Mouse (Mus musculus) kidney, adult 9 months (tissue): ENCODE measurements around the gene Gch1.

Source experiments
- DNase-seq: peaks from one replicate; pipeline ENCODE4 v3.0.0; 2022

The Gch1 gene

DNA sequence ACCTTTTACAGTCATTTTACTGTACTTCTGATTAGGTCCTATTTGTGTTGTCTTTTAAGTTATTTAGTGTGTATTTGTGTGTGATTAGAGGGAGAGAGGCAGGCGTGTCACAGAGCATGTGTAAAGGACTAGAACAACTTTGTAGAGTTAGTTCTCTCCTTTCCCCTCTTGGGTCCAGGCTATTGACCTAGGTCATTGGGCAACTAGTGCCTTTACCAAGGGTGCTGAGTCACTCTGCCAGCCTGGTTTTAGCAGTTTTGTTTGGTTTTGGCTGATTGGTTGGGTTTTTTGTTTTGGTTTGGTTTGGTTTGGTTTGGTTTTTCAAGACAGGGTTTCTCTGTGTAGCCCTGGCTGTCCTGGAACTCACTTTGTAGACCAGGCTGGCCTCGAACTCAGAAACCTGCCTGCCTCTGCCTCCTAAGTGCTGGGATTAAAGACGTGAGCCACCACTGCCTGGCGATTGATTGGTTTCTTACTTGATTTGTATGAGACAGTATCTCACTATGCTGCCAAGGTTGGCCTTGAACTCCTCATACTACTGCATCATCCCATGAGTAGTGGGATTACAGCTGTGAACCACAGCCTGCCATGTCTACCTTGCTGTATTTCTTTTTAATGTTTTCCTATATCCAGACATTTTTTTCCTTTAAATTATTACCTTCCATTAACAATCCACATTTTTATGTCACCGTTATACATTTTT lies 16.2 kb upstream of the Gch1 start:
- DNase-seq: no peak

- DNase-seq: no peak
These were observed 8.1 kb upstream of the Gch1 start for GRCm38 (mm10) chr14:47197340-47197739.

DNA sequence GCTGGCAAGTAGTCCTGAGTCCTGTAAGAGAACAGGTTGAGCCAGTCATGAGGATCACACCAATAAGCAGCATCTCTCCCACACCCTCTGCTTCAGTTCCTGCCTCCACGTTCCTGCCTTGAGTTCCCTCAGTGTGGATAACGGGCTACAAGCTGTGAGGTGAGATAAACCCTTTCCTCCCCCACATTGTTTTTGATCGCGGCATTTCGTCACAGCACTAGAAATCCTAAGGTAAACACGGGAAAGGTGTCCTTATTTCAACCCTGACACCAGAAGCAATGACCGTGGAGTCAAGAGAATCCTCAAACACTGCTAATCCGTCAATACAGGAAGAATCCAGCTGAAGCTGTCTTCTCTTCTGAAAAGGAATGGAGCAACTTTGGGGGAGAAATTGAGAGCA lies 7.5 kb upstream of the Gch1 start:
- no peak for DNase-seq

GRCm38 (mm10) chr14:47194096-47194495 lies 4.9 kb upstream of the Gch1 start:
- no peak for DNase-seq

GRCm38 (mm10) chr14:47193506-47193905 lies 4.3 kb upstream of the Gch1 start:
- no peak for DNase-seq

DNA sequence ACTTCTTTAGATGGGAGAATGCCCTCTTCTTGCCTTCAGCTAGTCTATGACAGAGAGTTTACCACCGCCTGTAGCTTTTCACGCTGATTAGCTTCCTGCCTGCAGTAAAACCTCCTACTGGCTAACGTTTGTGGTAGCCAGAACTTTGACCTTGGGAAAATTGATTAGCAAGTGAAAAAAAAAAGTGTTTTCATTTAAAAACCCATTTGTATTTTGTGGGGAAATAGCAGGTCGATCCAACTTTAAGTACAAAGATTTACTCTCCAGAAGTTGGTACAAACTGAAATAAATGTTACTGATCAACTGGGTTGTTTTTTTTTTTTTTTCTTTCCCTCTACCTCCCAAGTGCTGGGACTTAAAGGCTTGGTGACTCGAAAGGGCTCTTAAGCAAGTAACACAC lies 2.6 kb upstream of the Gch1 start:
- DNase-seq: no peak

DNA sequence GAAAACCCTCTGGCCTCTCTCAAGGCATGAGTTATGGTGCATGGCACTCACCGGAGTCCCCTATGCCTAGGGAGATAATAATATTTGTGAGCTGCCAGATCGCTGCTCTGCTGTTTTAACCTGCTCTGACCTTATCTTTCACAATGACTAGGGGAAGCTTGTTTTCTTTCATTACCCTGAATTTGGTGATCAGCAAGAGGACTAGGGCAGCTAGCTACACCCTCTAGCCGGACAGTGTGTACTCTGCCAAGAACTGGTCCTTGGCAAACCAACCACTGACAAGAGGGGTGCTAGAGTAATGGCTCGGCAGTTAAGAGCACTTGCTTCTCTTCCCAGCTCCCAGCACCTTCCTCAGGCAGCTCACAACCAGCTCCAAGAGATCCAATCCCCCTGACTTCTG lies 1.4 kb upstream of the Gch1 start:
- no peak for DNase-seq

DNA sequence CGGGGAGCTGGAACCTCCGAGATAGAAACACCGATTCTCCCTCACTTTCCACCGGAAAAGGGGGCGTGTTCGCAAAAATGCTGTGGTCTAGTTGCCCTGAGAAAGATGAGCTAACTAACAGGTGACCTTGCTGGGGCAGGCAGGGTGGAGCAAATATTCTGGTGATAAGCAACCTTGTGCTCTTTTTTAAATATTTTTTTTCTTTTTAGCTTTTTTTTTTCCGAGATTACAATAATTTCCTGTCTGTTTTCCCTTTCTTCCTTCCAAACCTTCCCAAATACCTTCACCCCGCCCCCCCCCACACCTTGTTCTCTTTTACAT lies 382 bp upstream of the Gch1 start:
- DNase-seq: no peak

DNA sequence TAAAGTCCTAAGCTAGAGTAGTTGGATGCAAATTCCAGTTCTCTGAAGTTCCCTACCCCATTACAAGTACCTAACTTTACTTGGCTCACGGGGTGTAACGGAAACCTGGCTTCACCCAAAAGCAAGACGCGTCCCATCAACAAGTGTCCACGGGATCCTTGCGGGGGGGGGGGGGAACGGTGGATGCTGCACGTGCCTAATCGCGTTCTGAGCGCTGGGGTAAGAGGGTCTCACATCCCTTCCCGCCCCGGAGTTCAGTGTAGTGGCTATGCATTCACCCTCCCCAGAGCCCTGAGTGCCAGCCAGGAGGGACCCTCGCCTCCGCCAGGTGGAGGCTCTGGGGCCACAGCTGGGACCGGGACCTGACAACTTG lies 752 bp downstream of the Gch1 start:
- DNase-seq: no peak

DNA sequence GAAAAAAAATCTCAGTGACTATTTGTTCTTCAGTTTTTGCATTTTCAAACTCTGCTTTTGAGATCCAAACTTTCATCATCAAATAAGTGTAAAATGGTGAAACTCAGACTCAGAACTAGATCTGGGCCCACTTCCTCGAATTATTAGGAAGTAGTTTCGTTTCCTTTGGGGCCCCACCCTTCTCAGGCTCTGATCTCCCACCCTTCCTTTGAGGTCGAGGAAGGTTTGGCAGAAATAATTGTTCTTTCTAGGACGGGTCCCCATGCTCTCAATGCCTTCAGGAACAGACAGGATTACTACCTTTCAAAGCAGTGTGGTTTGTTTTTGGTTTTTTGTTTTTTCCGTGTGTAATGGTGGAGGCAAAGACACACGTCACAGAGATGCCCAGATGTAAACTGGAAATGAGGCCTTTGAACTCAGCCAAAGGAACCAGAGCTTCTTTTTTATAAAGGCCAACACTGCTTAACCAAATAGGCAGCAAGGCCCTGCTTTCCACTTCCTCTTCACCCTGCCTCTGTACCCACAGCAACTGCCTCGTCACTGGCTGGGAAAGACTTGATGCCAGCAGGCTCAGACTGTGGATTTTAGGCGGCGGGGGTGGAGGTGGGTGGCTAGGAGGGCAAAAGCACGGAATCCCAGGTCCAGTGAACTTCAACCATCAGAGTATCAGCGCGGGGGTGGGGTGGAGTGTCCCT lies 1.4 kb downstream of the Gch1 start:
- DNase-seq: peak; percentile 28

DNA sequence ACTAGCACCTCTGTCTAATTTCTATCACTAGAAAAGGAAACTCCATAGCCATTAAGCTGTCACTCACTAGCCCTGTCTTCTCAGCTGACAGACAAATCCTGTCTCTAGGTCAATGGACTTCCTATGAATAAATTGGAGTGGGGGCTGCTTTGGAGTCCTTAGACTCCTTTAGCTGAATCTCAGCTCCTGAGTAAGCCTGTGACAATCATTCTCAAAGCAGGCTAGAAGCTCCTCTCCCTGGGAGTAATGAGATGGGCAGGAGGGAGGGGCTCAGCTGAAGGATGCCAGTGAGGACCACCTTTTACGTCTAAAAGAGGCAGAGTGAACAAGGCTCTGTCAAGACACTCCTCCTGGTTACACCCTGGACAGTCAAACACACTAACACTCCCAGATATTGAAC lies 2.0 kb downstream of the Gch1 start:
- DNase-seq: no peak

DNA sequence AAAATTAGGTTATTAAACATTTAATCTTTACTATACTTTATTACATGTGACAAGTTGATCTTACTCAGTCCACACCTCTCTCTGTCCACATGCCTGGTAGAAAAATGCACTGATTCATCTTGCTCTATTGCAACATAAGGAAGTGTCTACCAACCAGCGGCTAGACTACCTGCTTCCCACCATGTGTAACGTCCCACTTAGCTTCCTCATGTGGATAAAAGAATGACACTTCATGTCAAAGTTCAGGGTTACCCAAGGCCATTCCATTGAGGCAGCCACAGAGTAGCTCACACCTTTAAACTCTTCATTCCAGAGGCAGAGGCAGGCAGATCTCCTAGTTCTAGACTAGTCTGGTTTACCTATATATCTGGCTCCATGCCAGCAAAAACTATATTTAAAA lies 2.7 kb downstream of the Gch1 start:
- DNase-seq: no peak

- peak; percentile 52 for DNase-seq
These were observed 7.5 kb downstream of the Gch1 start for GRCm38 (mm10) chr14:47181497-47182290.

- DNase-seq: no peak
These were observed 10.4 kb downstream of the Gch1 start for GRCm38 (mm10) chr14:47178851-47179250.

- DNase-seq: peak; percentile 22
These were observed 11.3 kb downstream of the Gch1 start for GRCm38 (mm10) chr14:47177846-47178414.

GRCm38 (mm10) chr14:47176226-47176625 lies 13.0 kb downstream of the Gch1 start:
- no peak for DNase-seq

DNA sequence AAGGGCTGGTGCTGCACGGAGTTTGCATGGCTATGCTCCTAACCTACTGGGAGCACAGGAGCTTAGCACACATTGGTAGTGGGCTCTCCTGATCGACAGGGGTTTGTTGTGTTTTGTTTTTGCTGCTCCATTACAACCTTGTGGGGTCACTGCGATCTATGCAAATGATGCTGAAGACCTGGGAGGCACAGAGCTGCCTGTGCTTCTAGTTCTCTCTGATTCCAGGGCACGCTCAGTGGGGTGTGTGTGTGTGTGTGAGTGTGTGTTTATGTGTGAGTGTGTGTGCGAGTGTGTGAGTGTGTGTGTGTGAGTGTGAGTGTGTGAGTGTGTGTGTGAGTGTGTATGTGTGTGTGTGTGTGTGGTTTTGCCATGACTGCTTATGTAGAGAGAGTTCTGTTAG lies 14.1 kb downstream of the Gch1 start:
- no peak for DNase-seq

GRCm38 (mm10) chr14:47172073-47172472 lies 17.1 kb downstream of the Gch1 start:
- DNase-seq: no peak

DNA sequence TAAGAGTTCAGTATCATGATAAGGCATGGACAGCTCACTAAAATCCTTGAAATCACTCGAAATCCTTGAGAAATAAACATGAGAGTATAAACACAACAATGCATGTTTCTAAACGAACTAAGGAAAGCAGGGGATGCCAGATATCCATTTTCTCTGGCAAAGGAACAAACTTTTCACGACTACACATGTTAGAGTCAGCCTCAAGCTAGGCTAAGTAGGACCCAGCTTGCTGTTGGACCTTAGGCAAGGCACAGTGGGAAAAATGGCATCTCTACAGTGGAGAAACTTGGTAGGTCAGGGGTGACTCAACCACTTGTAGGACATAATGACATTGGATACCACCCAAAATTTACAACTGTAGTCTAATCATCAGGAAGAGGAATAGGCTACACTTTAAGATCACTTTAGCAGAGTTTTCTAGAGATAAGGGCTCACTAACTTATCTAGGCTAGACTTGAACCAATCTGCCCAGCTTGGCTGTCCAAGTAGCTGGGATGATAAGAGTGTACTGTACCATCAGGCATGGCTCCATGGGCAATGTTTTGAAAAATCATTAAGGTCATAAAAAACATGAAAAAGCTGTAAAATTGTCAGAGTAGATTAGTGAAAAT lies 18.6 kb downstream of the Gch1 start:
- no peak for DNase-seq

DNA sequence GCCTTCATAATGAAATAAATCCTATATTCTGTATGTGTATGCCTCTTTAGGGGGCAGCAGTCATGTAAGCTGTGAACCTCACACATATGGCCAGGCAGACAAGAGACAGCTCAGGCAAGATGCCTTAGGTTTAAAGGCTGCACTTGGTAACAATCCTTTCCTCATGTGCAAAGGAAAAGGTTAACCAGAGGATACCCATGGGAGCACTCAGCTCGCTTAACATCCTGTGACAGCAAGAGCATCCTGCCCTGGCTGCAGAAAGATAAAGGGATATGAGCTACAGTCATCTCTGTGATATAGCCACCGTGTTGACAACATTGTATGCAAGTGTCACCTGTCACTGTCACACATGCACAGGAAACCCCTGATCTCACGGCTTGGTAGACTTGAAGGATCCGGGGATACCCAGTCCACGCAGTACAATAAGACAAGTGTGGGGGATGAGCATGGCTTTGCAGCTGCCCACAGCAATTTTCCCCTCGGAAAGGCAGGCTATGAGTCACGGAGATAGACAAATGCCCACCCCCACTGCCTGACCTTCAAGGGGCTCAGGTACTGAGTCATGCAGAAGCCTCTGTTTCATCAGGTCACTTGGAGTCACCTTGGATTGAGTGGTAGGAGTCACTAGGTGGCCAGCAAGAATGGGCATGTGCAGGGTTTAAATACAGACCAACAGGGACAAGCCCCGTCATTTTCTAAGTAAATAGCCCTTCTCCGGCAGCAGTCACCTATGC lies 19.4 kb downstream of the Gch1 start:
- no peak for DNase-seq

DNA sequence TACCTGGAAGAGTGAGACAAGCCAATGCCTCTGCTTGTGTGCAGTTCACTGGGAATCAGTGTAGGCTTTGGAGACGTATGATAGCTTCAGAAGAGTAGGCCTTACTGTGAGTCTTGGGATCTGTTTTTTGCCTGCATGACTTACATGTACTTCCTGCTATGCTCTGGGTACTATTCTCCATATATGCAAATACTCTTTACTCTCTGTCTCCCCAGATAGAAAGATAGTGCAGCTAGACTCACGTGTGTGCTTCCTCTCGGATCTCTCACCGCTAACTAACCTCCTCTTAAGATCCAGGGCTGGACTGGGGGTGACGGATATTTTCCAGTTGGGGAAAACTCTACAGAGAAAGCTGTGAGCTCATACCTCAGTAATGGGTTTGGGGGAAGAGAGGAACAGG lies 23.5 kb downstream of the Gch1 start:
- no peak for DNase-seq

DNA sequence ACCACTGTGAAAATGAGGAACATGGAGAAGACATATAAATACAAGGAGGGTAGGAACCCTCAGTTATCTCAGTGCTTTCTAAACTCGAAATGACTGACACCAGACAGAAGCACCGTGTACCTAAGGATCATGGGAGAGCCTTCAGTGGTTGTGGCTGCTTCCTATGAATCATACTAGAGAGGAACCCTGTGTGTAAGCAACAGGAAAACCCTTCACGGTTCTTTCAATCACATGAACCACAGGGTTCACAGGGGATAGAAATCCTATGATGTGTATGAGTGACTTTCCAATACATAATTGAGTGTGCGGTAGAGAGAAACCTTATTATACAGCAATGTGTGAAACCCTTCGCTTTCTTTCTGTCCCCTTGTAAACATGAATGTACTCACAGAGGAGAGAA lies 24.1 kb downstream of the Gch1 start:
- no peak for DNase-seq

GRCm38 (mm10) chr14:47161921-47162427 lies 27.2 kb downstream of the Gch1 start:
- DNase-seq: no peak
